Mouse (Mus musculus) erythroblast, embryonic 14.5 days (primary cell): Measurements from ENCODE around the gene Csnk2b.

Source experiments
- GATA1 ChIP-seq: IDR thresholded peaks from 2 replicates; pipeline ENCODE4 v1.6.1; 2012; ENCODE audit warnings: low read length, inconsistent platforms, mixed read lengths
- TAL1 ChIP-seq: IDR thresholded peaks from 3 replicates; pipeline ENCODE4 v1.6.1; 2012; ENCODE audit warnings: low read length, inconsistent platforms, mixed read lengths

- TF ChIP-seq TAL1 (no peak), GATA1 (no peak)
These were observed 16.0 kb downstream of the Csnk2b start for GRCm38 (mm10) chr17:35105740-35106389.
